Mouse (Mus musculus): ENCODE measurements around the gene Tex14. TPM values are rescaled to one million over a fixed set of nuclear protein-coding genes. Genes with fewer than 3 reads are reported as not detected.

The Tex14 gene
- total RNA-seq, 2 experiments from 2014 or later, result not detected

DNA sequence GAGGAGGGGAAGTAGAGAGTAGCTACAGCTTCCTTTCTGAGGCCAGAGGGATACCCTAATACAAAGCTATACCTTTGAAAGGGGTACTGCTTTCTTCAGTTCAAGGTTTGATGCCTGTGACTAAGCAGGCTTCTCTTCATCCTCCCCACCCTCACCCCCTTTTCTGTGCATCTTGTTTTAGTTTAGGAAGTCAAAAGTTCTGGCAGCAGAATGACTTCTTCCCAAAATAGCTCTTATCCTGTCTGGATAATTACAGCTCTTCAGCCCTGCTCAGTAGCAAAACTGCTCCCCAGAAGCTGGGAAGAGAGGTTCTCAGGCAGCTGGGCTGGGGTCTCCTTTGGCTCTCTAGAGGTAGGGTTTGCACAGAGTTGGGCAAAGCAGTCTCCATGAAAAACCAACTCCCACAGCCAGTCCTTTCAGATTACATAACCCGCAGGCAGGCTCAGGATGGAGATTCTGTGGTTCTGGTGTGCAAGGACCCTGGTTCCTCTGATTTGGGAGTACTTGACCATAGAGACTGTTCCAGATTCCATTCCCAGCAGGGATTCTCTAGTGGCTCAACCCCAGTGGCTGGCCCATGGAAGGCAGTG is 166.6 kb downstream of the Tex14 start:
- DNase-seq, result no peak

DNA sequence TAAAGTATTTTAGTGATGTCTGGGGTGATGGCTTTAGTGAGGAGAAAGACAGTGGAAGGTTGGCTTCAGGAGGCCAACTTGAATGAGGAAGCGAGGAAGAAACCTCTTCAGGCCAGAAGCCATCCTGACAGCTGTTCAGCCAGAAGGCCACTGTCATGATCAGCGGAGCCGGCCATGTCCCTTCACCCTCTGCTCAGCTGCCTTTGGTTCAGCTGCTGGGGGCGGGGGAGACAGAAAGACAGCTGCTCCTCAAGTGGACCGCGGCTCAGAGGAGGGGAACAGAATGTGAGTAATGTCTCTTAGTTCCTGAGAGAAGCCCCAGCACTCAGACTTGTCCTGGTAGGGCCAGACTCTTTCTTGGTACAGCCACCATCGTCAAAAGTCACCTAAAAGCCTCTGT is 168.9 kb downstream of the Tex14 start:
- no peak for DNase-seq

DNA sequence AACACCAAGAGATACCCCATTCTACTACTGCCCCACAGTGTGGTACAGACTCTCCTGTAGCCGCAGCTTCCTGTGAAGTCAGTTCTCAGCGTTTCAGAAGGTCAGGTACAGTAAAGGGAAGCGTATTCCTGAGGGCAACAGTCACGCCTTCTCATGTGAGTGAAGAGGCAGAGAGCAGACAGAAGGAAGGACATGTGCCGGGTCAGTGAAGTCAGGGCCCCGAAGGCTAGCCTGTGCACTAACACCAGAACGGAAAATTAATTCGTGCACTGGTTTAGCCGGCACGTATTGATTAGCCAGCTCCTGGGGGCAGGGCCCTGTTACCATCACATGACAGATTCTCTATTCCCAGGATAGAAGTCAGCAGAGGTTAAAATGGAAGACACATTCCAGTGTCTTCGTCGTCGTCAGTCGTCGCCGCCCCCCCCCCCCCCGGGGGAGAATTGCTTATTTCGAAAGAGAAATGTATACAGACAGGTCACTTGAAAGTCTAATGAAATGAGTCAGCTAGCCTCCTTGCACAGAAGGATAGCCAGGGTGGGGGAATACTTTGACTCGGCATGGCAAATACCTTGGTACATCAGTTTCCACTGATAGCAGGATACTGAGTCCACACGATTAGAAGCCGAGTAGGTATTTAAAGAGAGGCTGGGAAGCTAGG is 169.8 kb downstream of the Tex14 start:
- DNase-seq, result no peak

DNA sequence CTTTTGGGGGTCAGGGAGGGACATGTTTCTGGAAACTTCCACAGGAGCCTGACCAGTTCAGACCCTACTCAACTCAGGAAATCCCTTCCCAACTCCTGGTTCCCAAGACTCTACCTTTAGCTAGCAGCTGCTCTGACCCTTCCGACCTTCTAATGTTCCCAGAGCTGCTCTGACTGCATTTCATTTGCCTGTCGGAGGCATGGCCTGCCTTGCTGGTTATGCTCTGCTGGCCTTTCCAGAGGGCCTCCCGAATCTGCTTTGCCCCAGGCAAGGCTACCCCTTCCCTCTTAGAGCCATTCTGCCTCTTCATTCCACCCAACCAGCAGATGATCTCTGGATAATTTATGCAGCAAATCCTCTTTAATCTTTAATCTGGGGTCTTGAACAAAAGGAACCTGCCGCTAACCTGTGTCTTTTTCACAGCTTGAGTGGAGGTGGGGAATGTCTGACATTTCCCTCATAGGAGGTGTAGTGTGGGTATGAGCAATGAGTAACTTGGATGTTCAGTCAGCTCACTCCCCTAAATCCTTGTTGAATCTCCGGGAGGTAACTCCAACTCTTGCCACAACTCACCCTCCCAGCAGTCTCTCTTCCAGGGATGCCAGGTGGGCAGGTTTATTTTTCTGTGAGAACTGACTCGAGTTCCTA is 172.9 kb downstream of the Tex14 start:
- no peak for DNase-seq

DNA sequence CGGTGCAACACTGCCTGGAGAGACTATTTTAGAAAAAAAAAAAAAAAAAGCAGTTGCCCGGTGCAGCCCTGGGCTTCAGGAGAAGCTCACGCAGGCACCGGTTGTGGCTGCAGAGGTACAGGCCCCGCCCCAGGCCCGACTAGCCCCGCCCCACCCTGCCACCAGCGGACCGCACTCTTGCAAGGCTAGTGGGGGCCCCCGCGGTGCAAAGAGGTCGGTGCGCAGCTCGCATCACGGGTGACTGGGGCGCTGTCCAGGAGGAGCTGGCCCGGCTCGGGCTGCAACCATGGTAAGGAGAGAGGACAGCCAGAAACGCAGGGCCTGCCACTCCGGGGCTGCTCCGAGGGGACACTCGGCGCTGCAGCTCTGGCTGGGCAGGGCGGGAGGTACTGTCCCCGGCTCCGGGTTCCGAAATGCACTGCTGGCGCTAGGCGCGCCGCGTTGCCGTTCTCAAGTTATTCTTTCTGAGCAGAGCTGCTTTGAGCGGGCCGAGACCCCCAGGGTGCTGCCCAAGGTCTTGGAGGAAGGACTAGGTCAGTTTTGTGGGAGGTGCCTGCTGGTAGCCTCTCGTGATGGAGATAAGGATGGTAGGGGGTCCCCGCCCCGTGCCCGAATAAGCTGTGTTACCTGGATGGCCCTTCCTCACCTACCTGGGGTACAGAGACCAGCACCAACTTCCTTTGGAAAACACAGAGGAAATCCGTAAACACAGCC is 173.5 kb downstream of the Tex14 start:
- peak; percentile 74 for DNase-seq

DNA sequence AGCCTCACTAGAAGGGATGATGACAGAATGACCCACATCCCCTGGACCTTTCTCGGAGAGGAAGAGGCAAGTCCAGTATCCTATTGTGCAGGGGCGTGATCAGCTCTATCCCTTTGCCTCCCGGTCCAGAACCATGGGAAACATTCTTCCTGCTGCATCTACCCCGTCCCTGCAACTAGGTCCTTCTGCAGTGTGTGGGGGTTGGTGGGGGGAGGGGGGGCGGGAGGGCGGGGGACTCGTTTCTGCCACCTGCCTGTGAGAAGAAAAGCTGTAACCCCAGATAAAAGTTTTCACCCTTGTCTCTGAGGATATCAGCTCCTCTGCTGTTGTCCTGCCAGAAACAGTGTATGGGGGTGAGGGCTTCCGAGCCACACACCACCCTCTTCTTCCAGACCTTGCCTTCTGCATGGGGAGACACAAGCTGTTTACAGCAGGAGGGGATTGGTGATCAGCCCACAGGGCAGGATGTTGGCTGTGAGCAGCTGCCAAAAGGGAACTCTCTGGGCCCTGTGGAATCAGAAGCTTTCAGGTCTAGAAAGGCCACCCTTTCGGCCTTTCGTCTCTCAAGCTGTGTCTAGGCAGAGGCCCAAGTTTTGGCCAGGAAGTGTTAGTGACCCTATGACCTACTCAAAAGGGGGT is 174.2 kb downstream of the Tex14 start:
- no peak for DNase-seq

DNA sequence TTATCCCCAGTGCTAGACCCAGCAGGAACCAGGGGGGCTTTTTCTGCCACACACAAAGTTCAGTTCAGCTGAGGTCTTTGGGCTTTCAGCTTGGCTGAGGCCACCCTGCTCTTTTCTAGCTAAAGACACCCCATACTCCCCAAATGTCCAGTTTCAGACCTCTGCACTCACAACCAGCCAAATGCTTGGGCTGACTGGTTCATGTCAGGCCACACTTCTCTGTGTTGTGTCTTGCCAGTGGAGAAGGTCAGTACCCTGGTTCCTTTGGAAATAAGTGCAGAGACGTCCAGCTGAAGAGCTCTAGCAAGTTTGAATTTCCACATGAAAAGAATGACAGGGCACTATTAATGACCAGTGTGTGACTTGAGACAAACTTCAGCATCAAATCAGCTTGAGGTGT is 174.8 kb downstream of the Tex14 start:
- no peak for DNase-seq

DNA sequence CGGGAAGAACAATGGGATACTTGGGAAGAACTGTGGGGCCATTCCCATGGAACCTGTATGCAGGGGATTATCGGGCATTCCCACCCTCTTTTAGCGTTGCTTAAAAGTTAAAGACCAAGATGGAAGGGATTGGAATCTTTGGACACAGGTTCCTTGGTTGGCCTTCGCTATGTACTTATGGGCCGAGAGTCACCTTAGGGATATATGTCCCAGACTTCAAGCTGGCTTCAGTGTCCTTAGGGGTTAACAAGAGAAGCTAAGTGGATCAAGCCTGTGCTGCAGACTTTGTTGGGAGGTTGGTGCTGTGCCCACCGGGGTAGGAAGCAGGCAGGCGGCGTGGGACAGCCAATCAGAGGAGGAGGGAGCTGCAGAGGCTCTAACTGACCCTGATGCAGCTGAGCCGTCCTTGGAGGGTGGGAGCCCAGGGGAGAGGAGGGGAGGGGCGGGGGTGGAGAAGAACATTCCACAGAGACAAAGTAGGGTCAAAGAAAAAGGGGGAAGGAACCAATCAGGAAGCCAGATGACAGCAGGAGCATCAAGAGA is 175.7 kb downstream of the Tex14 start:
- no peak for DNase-seq

DNA sequence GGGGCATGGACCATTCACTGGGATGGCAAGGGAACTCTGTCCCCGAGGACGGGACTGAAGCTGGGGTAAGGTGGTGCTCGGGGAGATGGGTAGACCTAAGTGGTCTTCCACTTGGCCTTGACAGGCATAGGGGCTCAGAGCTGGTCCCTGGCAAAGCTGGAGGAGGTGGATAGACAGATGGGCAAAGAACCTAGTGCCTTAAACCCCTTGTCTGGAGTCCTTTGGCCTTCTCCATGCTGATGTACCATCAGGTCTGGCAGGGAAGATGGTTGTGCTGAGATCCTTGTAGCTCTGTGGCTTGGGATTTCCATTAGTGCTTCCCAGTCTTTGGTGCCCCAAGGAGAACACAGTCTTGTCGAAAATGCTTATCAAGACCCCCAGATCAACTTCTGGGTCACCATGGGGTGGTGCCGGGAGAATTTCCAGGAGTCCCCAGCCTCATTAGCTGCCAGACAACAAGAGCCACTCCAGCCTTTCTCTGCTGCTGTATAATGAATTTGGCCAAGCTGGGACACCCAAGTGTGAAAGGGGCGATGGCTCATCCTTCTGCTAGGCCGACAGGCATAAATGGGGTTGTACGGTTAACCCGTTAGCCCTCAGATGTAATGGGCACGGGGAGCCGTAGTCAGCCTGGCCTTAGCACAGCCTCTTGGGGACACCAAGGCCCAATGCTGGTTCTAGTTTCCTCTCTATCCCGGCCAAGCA is 176.4 kb downstream of the Tex14 start:
- DNase-seq, result no peak

DNA sequence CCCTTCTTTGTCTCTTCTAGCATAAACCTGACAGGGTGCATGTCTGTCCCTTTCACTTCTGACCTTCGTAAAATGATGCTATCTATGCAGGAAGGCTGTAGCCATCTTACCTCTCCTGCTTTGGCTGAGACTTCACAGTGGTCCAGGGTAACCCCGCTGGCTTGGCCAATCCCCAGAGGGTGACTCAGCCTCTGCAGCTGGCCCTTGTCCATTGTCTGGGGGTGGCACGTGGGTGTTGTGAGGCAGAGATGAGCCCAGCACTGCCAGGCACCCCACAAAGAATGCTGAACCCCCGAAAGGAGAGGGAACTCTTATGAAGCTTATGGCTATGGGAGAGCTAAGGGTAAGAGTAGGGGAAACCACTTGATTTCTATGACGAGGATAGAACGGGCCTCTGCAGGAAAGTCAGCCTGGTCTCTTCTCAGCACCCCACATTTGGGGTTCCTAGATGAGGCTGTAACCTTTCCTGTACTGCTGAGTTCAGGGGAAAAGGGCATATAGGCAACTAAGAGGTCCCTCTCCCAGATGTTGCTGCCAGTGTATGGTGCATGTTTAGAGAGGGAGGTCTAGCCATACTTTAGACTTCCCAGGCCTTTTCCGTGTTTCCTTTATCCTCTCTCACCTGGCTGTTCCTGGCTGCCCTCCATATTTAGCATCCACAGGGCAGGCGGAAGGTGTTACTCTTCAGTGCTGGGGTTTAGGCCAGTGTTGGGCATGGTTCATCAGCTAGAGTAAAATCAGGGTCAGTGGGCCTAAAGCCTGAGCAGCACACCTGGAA is 177.3 kb downstream of the Tex14 start:
- DNase-seq, result no peak

DNA sequence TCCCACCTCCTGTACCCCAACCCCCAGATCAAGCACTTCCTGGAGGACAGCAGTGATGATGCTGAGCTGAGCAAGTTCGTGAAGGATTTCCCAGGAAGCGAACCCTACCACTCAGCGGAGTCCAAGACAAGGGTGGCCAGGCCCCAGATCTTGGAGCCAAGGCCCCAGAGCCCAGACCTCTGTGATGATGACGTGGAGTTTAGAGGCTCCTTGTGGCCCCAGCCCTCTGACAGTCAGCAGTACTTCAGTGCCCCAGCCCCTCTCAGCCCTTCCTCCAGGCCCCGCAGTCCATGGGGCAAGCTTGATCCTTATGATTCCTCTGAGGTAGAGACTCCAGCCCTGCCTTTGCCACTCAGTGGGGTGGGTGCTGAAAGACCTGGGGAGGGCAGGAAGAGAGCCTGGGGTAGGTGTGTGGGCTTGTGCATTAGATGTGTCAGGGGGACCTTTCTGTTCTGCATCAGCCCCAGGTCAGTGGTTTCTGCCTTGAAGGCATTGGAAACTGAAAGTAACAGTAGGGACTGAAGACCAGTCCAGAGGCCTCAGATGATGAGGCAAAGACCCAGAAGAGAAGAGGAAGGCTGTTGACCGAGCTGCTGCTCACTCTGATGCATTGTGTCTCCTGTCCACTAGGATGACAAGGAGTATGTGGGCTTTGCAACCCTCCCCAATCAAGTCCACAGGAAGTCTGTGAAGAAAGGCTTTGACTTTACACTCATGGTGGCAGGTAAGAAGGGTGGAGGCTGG is 178.6 kb downstream of the Tex14 start:
- no peak for DNase-seq

DNA sequence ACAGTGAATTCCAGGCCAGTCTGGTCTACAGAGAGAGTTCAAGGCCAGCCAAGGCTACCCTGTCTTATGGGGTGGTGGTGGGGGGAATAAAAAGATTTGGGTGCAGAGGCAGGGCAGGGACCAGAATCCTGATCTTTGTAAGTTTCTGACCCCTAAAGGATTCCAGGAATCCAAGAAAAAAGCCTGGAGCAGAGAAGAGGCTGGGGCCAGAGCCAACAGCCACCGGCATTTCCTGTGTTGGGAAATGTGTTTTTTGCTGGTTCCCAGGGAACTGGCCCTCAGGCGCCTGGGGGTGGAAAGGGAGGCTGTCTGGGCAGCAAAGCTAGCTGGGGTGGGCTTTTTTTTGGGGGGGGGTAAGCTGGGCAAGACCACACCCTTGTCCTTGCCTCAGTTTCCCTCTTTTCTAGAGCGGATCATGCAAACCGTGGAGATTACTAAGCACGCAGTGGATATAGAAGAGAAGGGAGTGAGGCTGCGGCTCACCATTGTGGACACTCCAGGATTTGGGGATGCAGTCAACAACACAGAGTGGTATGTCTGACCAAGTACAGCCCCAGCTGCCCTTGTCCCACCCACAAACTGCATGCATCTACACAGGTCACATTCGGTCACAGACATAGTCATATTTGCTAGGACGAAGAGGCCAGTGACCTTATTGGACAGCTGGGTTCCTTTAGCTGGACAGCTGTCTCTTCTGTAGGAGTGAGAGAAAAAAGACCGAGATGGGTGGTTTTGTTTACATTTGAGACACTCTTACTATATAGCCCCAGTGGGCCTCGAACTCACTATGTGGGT is 180.0 kb downstream of the Tex14 start:
- peak; percentile 64 for DNase-seq

DNA sequence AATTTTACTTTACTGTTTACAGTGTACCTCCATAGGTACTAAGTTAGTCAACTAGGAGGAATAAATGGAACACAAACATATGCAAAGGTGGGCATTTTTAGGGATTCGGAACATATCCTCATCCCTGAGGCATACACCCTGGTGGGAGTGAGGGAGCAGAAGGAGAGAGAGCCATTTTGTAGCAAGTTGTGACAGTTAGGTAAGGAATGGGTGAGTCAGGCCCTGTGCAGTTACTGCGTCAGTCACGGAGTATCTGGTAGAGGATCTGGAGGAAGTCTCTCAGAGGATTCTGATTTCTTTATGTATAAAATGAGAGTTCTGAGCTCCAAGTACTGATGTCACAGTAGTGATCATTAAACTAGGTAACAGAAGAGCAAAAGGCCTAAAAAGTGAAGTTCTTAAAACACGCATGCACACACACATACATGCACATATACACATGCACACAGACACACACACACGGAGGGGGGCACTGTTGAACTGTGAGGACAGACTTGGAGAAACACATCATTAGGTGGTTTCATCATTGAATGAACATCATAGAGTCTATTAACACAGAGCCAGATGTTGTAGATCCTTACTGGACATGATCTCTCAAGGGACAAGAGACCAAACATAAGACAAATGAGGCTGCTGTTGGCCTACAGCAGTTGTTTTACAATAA is 182.5 kb downstream of the Tex14 start:
- DNase-seq, result no peak

DNA sequence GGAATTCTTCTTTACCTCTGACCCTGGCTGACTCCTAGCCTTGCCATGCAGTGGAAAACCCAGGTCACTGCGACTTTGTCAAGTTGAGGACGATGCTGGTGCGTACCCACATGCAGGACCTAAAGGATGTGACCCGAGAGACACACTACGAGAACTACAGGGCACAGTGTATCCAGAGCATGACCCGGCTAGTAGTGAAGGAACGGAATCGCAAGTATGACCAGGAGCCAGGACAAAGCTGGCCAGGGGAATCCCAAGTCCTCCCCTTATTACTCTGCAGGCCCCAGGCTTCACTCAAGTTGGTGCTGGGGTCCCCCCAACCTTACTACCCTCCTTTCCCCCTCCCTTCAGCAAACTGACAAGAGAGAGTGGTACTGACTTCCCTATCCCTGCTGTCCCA is 184.7 kb downstream of the Tex14 start:
- no peak for DNase-seq

DNA sequence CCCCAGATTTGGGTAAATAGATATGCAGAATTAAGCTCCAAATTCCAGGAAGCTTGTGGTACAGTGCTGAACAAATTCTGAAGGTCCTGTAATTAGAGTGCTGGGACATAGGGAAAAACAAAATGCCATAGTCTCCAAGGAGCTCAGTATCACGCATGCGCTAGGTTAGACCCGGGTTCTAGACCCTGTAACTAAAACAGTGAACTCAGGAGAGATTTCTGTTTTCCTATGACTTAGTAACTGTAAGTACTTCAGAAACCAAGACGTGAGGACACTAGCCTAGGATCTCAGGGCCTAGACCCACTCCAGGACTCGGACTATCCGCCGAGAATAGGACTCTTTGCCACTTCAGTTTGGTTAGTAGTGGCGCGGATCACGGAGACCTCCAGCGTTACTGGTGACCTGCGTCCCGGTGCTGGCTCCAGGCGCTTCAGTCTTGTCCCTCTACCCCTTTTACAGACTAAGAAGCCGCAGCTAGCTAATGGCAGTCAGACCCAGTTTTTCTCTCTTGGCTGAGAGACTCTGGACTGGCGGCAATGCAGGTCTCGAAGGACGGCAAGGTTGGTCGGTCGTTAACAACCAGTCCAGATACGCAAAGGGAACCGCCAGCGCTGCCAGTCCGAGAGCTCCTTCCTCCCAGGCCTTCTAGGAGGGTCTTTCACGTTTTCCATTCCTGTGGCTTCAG is 186.1 kb downstream of the Tex14 start:
- peak; percentile 47 for DNase-seq

DNA sequence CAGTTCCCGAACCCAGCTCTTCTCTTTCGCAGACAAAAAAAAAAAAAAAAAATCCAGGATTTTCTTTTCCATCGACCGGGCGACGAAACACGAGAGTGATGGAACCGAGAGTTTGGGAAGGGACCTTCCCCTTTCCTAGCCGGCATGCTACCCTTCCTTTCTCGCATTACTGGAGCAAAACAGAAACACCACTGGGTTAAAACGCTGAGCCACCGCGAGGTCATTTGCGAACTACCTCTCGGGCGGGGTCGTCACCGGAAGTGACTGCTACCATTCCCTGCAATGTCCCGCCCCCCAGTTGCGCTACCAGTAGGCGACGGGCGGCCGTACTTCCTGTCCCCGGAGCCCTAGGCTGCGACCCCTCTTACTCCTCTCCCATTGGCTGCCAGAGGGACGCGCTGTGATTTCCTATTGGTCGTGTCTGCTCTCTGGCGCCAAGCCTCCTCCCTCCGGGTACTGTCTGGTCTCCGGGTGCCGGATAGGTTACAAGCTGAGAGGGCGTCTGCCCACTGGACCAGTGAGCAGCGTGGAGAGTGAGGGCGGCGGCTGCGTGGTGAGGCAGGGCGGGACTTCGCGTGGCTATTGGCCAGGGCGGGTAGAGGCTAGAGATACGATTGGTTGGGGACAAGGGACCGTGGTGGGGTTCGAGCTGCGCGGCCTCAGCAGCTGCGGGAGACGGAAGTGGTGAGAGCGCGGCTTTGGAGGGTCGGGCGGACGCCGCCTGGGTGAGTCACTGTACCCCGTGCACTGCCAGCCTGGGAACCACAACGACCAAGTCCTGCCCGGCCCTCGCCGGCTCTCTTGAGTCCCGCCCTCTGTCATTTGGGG is 186.9 kb downstream of the Tex14 start, which contains the start of gene Mtmr4:
Mtmr4 (plus strand) TSS at position 637 of the 828 bp plus-strand sequence.
- peak; percentile 99 for DNase-seq

DNA sequence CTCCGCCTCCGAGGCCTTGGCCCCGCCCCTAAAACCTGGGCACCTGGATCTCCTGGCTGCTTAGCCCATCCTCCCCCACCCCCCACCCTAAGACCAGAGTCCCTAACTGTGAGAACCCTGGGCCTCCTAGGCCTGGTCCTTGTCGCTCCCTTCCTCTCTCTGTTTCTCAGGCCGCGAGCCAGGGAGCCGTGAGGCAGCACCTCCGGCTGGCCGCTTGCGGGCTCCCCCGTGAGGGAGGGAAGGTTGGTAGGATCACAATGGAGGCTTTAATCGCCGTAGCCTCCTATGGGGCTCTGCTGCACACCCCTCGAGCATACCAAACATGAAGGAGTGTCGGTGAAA is 187.5 kb downstream of the Tex14 start:
- no peak for DNase-seq
